Mouse (Mus musculus) spleen, postnatal 10 days (tissue): Measurements from ENCODE around the gene Phlda3.

Source experiments
- DNase-seq, 2 experiments: peaks; one replicate each; pipeline ENCODE4 v3.0.0; 2021 to 2022; ENCODE audit warnings: low spot score in 2 of 2

Gene Phlda3

DNA sequence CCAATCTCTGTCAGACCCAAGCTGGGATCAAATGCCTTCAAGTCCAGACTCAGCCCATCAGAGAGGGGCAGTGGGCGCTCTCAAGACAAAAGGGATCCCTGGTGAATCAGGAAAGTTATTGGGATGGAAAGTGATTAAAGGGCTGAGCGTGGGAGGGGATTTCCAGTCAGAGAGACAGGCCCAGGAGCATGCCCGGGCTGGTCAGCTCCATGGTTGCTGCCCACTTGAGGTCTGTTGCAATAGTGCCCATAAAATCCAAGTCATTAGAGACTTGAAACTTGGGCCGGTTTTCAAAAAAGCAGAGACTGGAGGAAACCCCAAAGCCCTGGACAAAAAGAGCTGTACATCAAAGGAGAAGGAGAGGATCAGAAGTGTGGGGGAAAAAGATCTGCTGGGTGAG, 6.2 kb upstream of the Phlda3 start:
- DNase-seq: no peak

DNA sequence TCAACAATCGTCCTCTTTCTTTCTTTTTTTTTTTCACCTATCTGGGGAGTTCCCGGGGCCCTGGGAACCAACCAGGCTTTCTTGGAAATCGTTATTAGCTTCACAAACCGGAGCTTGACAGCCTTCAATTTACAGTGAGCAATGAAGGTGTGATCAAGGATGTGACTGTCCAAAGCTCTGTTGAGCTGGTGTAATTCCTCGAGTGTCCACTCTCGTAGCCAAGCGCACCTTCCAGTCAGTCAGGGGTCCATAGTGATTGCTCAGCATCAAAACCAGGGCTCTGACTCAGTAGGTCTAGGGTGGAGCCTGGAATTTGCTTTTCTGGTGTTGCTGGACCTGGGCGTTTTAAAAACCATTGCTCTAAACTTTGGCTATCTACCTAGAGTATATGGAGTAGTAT, 5.7 kb upstream of the Phlda3 start:
- DNase-seq: no peak

DNA sequence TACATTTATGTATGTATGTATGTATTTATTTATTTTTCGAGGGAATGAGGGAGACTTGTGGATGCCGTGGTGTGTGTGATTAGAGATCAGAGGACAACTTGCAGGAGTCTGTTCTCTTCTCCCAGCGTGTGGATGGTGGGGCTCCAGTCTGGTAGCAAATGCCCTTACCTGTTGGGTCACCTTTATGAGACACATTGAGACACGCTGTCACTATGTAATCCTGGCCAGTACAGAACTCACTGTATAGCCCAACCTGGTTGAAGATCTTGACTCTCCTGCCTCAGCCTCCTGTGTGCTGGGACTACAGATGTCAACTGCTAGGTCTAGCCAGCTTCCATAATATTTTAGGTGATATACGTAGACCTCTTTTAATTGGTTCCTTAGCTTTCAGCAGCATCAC, 4.2 kb upstream of the Phlda3 start:
- DNase-seq: no peak

DNA sequence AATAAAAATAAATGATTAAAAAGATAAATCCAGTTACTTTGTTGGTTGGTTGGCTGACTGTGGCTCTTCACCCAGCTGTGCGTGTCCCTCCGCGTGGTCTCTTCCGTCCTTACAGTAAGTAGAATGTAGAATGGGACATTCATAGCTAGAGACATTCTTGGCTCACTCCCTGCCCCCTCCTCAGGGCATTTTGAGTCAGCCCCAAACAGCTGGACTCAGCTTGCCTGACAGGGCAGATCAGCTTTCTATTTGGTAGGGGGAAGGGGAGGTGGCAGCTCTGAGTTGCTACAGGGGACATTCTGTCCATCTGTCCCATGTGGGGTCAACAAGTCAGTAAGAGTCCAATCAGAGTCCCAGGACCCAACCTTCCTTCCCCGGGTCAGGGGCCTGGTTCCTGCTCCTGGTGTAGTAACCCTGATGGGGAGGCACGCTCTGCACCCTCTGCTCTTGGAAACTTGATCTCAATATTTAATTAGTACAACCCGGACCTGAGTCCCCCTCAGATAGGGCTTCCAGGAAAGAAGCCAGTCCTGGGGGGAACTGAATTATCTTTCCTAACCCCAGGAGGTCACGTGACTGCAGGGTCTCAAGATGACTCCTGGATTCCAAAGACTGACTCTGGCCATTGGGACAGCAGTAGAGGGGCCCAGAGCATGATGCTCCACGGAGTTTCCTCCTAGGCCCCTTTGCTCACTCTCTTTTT, 2.3 kb upstream of the Phlda3 start:
- no peak for DNase-seq

DNA sequence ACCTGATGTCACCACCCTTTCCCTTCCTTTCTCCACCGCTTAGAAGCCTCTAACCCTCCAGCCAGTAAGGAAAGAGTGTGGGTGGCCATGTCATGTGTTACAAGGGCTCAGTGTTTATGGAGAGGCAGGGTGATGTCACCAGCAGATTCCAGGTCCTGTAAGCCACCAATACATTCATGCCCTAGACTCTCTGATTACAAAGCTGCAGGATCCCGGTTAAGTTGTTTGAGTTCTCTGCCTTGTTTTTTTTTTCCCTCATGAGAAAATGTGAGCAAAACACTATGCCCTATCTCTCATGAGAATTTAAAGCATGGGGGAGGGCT, 1.8 kb upstream of the Phlda3 start:
- no peak for DNase-seq

DNA sequence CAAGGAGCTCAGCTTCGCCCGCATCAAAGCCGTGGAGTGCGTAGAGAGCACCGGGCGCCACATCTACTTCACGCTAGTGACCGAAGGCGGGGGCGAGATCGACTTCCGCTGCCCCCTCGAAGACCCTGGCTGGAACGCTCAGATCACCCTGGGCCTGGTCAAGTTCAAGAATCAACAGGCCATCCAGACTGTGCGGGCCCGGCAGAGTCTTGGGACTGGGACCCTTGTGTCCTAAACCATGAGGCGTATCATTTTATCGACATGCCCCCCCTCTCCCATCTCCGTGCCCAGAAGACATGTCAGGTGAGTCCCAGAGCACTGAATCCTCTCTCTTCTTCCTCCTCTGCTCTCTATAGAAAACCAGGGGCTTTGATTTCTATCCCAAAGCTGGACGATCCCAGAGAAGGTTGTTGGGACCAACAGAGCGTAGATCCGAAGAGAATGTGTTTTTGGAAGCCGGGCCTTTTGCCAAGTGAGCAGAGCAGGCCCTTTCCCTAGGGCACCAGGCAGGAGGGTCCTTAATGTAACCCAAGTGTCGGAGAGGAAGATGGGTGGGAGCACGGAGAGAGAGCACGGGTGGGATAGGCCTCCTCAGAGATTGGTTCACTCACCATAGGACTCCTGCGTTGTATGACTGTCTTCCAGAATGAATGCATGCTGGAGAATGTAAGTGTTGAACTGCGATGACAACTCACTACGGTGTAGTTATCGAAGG, 830 bp downstream of the Phlda3 start:
- no peak for DNase-seq

DNA sequence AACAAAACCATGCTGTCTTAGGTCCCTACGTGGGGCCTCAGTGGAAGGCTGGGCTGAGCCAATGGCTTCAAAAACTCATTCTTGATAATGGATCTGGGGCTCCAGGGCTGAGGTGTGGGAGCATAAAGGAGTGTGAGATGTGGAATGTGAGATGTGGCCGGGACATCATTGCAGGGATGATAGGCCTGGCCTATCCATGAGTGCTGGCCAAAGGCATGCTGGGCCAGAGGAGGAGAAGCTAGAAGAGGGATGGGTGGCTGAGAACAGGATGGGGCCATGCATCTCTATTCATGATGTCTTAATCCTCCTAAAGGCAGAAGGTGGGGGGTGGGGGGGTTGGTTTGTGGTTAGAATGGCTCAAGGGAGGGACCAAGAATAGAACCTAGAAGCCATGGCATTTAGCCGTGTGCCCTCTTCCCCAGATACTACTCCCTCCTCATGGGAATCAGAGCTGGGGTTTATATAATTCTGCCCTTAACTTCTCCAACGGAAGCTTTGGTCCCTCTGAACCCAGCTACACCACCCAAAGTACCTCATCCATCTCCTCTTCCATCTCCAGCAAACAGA, 1.5 kb downstream of the Phlda3 start:
- no peak for DNase-seq

DNA sequence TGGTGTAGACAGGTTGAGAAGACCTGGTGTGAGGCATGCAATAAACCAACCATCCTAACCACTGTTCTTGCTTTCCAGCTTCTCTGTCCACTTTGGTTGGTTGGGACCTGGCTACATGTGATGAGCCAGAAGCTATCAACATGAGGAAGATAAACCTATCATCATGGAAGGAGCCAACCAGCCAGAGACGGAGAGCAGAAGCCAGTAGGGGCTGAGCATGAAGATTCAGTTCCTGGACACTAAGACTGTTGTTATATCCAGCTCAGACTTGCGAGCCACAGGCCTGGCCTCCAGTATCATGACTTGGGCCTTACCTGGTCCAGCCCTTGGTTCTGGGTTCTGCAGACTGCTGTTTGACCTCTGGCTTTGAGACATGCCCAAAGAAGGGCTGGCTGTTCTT, 2.5 kb downstream of the Phlda3 start:
- no peak for DNase-seq

DNA sequence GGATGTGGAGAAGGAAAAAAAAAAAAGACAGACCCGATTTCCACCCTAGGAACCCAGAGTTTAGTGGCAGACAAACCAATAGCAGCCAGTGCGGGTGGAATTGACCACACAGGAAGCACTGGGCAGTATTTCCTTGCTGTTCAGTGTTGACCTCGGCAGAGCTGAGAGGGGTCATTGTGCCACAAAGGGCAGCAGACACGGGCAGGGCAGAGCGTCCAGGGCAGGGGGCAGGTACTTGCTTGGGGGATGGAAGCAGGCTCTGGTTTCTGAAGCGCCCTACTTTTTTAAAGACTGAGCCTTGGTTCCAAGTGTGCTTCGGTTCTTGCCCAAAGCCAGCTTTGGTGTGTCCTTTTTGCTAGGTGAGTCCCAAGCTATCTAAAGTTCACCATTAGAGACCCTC, 4.3 kb downstream of the Phlda3 start:
- no peak for DNase-seq

DNA sequence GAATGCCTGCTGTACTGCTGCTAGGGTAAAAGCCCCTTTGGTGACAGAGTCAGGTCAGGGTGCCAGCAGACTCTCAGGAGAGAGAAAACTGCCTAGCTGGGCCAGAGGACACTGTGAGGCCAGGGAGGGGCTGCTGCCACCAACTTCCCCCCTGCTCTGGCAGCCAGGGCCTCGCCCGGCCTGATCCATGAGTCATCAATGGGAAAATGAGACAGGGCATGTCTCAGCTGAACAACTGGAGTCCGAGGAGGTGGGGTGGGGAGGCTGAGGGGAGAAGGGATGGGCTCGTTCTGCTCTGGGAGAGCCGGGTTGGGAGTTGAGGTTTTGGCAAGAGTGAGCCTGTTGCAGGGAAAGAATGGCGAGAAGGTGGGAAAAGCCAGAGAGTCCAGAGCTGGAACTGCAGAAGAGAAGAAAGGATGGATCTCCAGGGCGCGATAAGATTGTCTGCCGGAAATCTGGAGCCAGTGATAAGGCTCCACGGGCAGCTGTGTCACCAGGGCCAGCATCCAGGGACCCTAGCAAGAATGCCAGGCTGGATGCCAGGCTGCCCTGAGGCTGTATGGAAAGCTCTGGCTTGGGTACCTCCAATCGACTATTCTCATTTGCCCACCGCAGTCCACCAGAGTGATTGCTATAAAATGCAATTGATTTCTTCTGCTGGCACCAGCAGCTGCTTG, 5.1 kb downstream of the Phlda3 start:
- DNase-seq: no peak

DNA sequence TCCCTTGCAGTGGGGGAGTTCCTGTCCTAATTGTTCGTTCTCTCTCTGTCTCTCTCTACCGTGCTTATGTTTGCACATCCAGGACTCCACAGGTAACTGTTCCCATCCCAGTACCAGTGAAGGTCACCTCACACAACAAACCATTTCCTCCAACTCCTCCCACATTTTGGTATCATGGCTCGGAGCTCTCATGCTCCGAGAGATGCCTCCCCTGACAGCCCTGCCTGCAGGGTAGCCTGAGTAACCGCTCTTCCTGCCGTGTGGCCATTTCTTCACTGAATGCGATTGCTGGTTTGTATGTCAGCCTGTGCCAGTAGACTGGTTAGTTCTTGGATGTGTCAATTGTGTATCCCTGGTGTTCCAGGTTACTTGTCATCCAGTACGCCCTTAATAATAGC, 5.7 kb downstream of the Phlda3 start:
- DNase-seq: no peak

DNA sequence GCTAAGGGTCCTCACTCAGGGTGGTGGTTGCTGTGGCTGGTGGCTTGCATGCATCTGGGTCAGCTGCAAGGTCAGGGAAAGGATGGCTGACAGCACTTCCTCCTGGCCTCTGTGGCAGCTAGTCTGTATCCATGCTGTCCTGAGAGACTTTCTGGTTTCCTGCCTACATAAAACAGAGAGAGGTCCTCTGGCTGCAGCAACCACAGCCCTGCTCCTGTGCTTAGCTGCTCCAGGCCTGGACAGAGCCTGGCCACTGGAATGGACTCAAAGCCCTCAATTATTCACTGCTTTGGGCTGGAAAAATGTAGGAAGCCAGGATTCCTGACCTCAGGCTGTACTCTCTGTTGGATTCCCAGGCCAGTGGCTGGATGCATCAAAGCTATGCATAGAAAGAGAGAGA, 10.7 kb downstream of the Phlda3 start:
- DNase-seq: no peak

DNA sequence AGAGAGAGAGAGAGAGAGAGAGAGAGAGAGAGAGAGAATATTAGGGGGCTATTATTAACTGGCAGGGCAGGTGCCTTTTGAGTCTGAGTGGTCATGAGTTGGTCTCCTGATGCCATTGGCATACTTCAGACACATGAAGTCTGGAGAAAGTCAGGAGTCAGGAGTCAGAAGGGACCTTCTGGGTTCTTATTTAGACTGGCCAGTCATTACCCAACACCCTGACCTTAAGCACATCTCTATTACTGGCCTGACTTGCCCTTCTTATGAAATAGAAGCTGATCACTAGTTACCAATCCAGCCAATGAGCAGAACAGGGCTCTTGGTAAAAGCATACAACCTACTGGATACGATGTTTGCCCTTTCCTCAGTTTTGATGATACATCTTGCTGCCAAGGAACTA, 11.1 kb downstream of the Phlda3 start:
- DNase-seq: no peak

DNA sequence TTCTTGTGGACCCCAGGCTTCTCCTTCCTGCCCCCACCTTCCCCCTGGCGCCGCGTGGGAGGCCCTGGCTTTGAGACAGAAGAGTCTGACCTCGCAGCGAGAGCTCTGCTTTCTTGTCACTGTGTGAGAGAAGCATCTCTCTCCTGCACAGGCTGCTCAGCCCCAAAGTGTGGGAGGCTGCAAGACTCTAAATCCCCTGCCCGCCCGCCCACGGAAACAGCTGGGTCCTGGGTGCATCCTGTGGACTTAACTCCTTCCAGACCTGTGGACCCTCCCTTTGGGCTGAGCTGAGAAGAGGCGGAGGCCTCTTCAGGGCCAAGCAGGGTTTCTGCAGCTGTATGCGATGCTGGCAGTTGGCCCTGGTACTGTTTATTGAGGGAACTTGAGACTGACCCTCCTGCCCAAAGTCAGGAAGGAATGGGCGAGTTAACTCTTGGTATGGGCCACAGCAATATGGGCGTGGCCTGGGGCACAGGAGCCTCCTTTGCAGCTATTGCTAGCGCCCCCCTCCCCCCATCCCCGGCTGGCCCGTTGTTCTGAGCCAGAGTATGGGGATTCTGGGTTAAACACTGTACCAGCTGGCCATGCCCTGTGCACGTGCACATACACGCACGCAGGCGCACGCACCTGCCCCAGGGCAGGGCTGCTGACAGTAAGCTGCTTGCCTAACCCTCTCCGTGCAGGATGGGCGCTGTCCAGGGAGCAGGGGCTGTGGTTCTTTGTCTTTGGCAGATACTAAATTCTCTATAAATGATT, 13.0 kb downstream of the Phlda3 start, which contains the start of gene Tnni1:
Tnni1 (plus strand) TSS at position 655 of the 756 bp plus-strand sequence.
- DNase-seq: no peak

DNA sequence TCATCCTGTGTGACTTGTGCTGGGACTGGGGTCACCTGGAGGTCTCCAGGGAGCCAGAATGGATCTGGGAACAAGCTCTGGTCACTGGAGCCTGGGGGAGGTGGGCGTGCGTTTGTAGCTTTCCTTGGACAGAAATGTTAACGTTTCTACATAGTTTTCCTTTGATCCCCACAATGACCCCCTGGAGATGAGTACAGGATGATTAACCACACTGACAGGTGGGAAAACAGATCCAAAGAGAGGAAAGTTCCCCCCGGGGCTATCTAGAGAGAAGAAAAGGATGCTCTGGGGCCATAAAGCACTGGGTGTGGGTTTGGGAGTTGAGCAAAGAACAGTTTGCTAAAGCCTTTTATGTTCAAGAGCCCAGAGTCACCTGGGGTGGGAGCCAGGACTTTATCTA, 14.7 kb downstream of the Phlda3 start:
- DNase-seq: no peak

DNA sequence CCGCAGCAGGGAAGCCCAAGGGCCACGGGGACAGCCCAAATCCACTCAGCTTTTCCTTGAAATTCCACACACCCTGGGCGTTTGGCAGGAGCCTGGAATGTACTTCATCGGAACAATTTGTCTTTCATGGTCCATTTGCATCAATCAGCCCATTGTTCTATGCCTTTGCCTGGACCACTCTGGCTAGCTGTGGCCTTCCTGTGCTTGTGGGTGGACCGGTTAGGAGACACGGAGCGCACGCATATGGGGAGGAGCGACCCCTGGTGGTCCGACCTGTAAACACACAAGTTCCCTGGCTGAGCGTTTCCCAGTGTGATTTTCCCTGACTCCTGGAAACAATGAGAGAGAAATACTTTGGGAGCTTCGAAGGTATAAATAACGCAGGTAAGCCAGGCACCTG, 15.3 kb downstream of the Phlda3 start:
- DNase-seq: peak; percentile 32 to 75

DNA sequence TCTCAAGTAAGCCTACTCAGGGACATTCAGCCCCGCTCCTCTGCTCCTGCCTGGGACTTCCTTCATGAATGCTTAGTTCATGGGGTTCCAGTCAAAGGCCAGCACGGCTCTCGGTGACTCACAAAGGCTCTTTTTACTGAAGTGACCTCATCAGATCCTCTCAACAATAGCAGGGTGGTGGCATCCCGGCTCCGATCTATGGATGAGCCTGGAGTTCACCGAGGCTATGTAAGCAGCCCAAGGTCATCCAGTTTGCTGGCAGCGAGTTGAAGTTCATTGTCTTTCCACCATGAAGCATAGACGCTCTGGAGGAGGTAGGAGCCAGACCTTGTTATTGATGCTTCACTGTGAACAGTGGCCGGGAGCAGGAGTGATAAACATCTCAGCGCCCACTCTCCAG, 16.9 kb downstream of the Phlda3 start:
- no peak for DNase-seq

DNA sequence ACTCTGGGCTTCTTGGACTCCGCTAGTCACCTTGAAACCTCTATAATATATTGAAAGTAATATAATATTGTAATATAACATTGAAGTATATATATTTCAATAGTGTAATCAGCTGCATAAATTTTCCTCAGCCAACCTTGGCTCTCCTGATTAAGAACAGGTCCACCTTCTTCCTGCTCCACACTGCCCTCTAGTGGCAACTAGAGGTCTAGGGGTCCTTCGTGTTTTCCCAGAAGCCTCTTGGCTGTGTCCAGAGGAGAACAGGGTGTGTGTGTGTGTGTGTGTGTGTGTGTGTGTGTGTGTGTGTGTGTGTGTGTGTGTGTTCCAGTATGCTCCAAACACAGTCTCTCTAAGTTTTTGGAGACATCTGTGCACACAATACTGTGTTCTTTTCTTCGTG, 21.9 kb downstream of the Phlda3 start:
- DNase-seq: peak; percentile 63 to 82

DNA sequence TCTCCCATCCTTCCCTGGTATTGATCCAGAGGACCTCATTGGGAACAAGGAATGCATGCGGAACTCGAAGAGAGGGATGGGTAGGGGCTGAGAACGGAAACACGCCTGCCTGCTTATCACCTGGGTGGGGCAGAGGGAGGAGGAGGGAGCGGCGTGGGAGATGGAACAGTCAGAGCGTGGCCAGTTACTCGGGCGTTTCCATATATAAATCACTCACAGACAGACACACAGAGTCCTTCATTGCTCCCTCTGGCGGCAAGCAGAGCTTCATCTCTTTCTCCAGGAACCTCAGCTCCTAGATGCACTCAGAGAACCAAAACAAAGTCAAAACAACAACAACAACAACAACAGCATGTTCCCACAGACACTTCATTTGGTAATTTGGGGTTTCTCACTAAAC, 22.8 kb downstream of the Phlda3 start:
- peak in 1 of 2 experiments; percentile 57 for DNase-seq

DNA sequence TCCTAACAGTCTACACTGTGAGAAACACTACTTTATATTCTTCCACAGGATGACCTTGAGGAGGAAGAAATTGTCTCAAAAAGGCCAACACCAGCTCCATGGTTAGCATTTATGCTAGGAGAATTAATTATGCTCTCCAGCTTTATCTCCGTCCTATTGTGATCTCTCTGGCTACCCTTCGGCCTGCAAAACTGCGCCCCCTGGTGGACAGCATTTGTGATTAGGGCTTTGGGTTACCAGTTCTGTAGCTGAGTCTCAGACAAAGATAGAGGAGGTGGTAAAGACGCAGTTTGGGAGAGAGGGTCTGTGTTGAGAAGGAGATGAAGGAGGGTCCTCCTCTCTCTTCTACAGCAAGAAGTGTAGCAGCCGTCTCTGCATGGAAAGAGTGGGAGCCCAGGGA, 23.9 kb downstream of the Phlda3 start:
- DNase-seq: peak; percentile 61 to 87

DNA sequence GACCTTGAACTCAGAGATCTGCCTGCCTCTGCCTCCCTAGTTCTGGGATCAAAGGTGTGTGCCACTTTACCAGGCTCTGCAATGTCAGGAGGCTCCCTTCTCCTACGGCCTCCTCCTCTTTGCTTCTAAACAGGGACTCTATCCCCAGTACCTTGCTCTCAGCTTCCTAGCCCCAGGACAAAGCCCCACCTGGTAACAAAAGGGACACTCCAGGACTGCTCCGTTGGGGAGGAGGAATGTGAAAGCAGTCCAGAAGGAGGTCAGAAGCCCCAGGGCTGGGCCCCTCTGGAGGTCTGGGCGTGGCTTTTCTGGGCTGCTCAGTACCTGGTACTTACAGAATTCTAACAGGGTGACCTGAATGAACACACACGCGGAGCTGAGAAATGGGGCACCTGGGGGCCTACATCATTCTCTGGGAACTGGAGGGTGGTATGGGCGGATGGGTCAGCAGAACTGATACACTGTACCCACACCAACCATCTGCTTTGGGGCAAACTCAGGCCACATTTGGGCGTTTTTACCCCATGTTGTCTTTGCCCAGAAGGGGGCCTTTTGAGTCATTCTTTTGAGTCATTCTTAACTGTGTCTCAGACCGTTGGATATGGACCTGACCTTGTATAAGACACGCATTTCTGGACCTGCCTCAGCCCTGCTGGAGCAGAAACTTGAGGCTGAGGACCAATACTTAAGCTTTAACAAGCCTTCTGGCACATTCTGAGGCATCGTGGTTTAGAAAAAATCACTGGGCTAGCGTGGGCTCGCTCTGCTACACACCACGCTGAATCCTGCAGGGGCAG, 26.4 kb downstream of the Phlda3 start:
- DNase-seq: no peak
